Mouse (Mus musculus) neural tube, embryonic 11.5 days (tissue): ENCODE results near the gene Wdr78. TPM values are rescaled to one million over a fixed set of nuclear protein-coding genes. Genes with fewer than 3 reads are reported as not detected.

Source experiments
- ATAC-seq: fragments of 200-750 bp; cut with Nextera tagmentation; 2 replicates; pipeline ENCODE4 v1.8.0; 2017; ENCODE audit warnings: moderate number of reproducible peaks, mild to moderate bottlenecking, moderate TSS enrichment, moderate library complexity; ENCODE audit not compliant: insufficient read depth, low FRiP score, low TSS enrichment
- DNase-seq: peaks from one replicate; pipeline ENCODE4 v3.0.0-alpha.2; 2015; ENCODE audit warnings: low spot score
- H3K27ac ChIP-seq: fragments of 300-500 bp; sonication (generic); 2 replicates; pipeline ENCODE4 v1.5.1; 2014; ENCODE audit warnings: low read depth, mild to moderate bottlenecking, low read length
- H3K27me3 ChIP-seq: fragments of 300-500 bp; sonication (generic); 2 replicates; pipeline ENCODE4 v1.6.1; 2014; ENCODE audit warnings: mild to moderate bottlenecking, low read length, mixed read lengths; ENCODE audit not compliant: control insufficient read depth, insufficient read depth
- H3K36me3 ChIP-seq: fragments of 300-500 bp; sonication (generic); 2 replicates; pipeline ENCODE4 v1.6.1; 2014; ENCODE audit warnings: mild to moderate bottlenecking, low read length, moderate library complexity, mixed read lengths; ENCODE audit not compliant: control insufficient read depth, insufficient read depth
- H3K4me1 ChIP-seq: fragments of 300-500 bp; sonication (generic); 2 replicates; pipeline ENCODE4 v1.6.1; 2014; ENCODE audit warnings: low read length, mixed read lengths; ENCODE audit not compliant: control insufficient read depth, insufficient read depth
- H3K4me2 ChIP-seq: fragments of 300-500 bp; sonication (generic); 2 replicates; pipeline ENCODE4 v1.6.1; 2014; ENCODE audit warnings: low read depth, mild to moderate bottlenecking, moderate library complexity
- H3K4me3 ChIP-seq: fragments of 300-500 bp; sonication (generic); 2 replicates; pipeline ENCODE4 v1.5.1; 2014; ENCODE audit warnings: low read depth, low read length
- H3K9ac ChIP-seq: fragments of 300-500 bp; sonication (generic); 2 replicates; pipeline ENCODE4 v1.6.1; 2014; ENCODE audit warnings: mild to moderate bottlenecking, low read length
- H3K9me3 ChIP-seq: fragments of 300-500 bp; sonication (generic); 2 replicates; pipeline ENCODE4 v1.6.1; 2016; ENCODE audit warnings: low read length; ENCODE audit not compliant: control insufficient read depth
- WGBS: fragments of 180-500 bp; shearing (Covaris S2); extraction: QIAGEN DNeasy Blood & Tissue Kit; methylation state at CpG from one replicate; pipeline ENCODE4 v1.1.7; 2014; 5-methylcytosine and 5-hydroxymethylcytosine counted together
- polyA plus RNA-seq: library from polyadenylated mRNA; unstranded; fragments of >200 nt; fragmentation: Nextera tagmentation; extraction: Ambion mirVana; gene quantifications from 2 replicates; pipeline ENCODE4 v1.2.1, GENCODE M21; 2014

Wdr78 gene
- polyA plus RNA-seq, 1 experiment from 2014 or later, result 5.8 TPM

- H3K4me1 ChIP-seq, result no peaks in the 10 kb centered on the region
- 50% methylated on average over 4 of the region's 4 CpGs for WGBS
- no peaks in the 10 kb centered on the region for H3K36me3 ChIP-seq
- H3K4me3 ChIP-seq, result no peak overlapping the region
- ATAC-seq (no peak; the same call in 1 of the 2 replicates), DNase-seq (peak; percentile 51)
- H3K9me3 ChIP-seq, result no peaks in the 10 kb centered on the region
- no peak overlapping the region for H3K27ac ChIP-seq
- no peaks in the 10 kb centered on the region for H3K27me3 ChIP-seq
- no peak overlapping the region for H3K9ac ChIP-seq
- no peak overlapping the region for H3K4me2 ChIP-seq
These were observed 107.4 kb downstream of the Wdr78 start for GRCm38 (mm10) chr4:103006943-103007418.

DNA sequence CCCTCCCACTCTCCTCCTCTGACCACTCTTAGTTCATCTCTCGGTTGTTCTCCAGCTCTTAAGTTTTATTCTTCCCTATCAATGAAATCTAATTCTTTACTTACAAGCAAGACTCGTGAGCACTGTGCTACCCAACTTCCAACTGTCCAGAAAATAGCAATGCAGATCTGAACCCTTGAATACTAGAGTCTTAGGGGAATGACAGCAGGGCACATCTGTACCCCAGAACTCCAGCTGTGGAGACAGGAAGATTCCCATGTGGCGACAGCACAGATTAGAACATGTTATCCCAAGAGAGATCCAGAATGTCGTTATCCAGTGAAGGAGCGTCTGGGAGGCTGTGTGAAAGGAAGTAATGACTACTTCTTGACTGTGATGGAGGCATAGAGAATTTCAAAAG is 108.1 kb downstream of the Wdr78 start:
- H3K9ac ChIP-seq, result no peak overlapping the region
- H3K27ac ChIP-seq, result peak overlapping the region; percentile 62
- H3K4me3 ChIP-seq, result no peak overlapping the region
- DNase-seq (no peak), ATAC-seq (no peak)
- H3K9me3 ChIP-seq, result no peaks in the 10 kb centered on the region
- WGBS, result 68% methylated on average over 5 of the region's 5 CpGs
- no peak overlapping the region for H3K4me2 ChIP-seq
- H3K4me1 ChIP-seq, result no peaks in the 10 kb centered on the region
- H3K36me3 ChIP-seq, result no peaks in the 10 kb centered on the region
- H3K27me3 ChIP-seq, result no peaks in the 10 kb centered on the region

DNA sequence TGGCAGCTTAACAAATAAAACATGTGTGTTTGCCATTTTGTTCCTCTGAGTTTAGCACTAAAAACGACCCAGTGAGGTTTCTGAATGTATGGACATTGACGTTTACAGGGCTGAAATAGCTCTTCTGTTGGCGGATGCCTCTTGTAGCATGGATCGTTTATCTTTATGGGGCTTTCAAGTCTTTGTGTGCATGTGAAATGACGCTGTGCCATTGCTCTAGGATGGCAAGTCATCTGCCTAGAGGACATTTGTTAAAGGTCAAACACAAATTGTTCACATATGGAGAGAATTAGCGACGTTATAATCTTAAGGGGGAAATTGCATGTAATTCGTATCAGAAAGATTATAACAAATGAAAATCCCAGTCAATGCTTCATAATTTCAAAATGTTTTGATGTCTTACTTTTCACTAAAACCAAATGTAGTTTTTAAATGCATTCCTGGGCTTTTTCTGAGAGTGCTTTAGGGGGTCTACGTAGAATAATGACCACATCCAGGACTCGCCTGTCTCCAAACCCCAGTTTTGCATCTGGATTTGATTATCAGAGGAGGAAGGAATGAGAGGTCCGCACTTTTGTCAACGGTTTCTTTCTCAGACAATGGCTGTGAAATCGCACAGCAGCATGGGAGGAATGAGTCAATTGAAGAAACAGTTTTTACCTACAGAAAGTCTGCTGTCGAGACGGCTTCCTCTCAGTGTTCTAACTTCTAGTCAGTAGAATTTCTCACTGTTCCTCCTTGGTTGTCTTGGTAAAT is 109.0 kb downstream of the Wdr78 start:
- no peak for ATAC-seq
- 35% methylated on average over 15 of the region's 15 CpGs for WGBS
- Histone ChIP-seq H3K9ac (no peak overlapping the region), H3K4me3 (no peak overlapping the region), H3K4me2 (no peak overlapping the region), H3K27ac (peak overlapping the region; percentile 62), H3K36me3 (no peaks in the 10 kb centered on the region), H3K4me1 (no peaks in the 10 kb centered on the region), H3K27me3 (no peaks in the 10 kb centered on the region), H3K9me3 (no peaks in the 10 kb centered on the region)
- DNase-seq, result peak; percentile 23

DNA sequence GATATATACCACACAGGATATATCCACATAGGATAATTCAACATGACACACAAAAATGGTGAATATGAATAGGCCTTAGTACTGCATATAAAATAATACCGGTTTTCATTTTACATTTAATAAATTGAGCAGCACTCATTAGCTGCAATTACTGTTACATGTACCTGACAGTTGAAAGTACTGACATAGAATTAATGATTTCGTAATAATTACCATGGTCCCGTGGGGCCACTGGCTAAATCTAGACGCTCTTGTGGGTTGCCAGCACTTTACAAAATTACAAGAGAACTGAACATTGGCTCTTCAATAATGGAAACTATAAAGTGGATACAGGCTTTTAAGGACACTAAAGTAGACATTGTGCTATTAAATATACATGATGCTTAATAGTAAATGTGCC is 109.7 kb downstream of the Wdr78 start:
- H3K9ac ChIP-seq, result no peak overlapping the region
- no peak overlapping the region for H3K4me2 ChIP-seq
- no peaks in the 10 kb centered on the region for H3K36me3 ChIP-seq
- WGBS, result 87% methylated on average over 4 of the region's 4 CpGs
- no peak overlapping the region; the same call in 1 of the 2 replicates for H3K27ac ChIP-seq
- H3K9me3 ChIP-seq, result no peaks in the 10 kb centered on the region
- no peaks in the 10 kb centered on the region for H3K27me3 ChIP-seq
- ATAC-seq (no peak), DNase-seq (no peak)
- no peaks in the 10 kb centered on the region for H3K4me1 ChIP-seq
- H3K4me3 ChIP-seq, result no peak overlapping the region

- DNase-seq, result no peak
- Histone ChIP-seq H3K4me1 (no peaks in the 10 kb centered on the region), H3K4me3 (no peak overlapping the region)
These were observed 122.7 kb downstream of the Wdr78 start for GRCm38 (mm10) chr4:102991685-102992084.

GRCm38 (mm10) chr4:102990595-102991340 is 123.6 kb downstream of the Wdr78 start:
- Histone ChIP-seq H3K36me3 (no peaks in the 10 kb centered on the region), H3K4me1 (no peaks in the 10 kb centered on the region), H3K4me3 (no peak overlapping the region), H3K4me2 (no peak overlapping the region), H3K9me3 (no peaks in the 10 kb centered on the region), H3K27me3 (no peaks in the 10 kb centered on the region), H3K9ac (no peak overlapping the region), H3K27ac (no peak overlapping the region)
- ATAC-seq (no peak), DNase-seq (no peak)
- 84% methylated on average over 11 of the region's 11 CpGs for WGBS

More at GRCm38 (mm10) chr4:102991685-102992084, 122.7 kb downstream of the Wdr78 start:
- Histone ChIP-seq H3K27me3 (no peaks in the 10 kb centered on the region), H3K36me3 (no peaks in the 10 kb centered on the region), H3K9me3 (no peaks in the 10 kb centered on the region), H3K9ac (no peak overlapping the region), H3K27ac (no peak overlapping the region), H3K4me2 (no peak overlapping the region)
- WGBS, result 81% methylated on average over 3 of the region's 3 CpGs
- ATAC-seq, result no peak

DNA sequence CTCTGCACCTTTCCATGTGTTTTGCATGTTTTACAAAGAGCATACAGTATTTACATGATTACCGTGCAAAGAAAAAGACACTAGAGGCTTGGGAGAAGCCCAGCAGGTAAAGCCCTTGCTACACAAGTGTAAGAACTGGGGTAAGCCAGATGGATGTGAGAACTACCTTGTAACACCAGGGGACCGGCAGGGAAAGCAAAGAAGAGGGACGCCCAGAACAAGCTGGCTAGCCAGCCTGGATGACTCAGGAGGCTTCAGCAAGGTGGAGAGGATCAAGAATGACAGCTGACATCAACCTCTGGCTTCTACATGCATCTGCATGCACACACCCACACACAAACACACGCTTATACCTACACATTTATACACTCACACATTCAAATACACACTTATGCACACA is 124.3 kb downstream of the Wdr78 start:
- Histone ChIP-seq H3K4me3 (no peak overlapping the region), H3K4me2 (no peak overlapping the region), H3K27ac (no peak overlapping the region), H3K9ac (no peak overlapping the region), H3K9me3 (no peaks in the 10 kb centered on the region), H3K27me3 (no peaks in the 10 kb centered on the region), H3K36me3 (no peaks in the 10 kb centered on the region), H3K4me1 (no peaks in the 10 kb centered on the region)
- no peak for ATAC-seq
- DNase-seq, result no peak
- WGBS, result 80% methylated on average over 4 of the region's 4 CpGs

GRCm38 (mm10) chr4:102989391-102989790 is 125.0 kb downstream of the Wdr78 start:
- Histone ChIP-seq H3K4me3 (no peak overlapping the region), H3K36me3 (no peaks in the 10 kb centered on the region), H3K9me3 (no peaks in the 10 kb centered on the region), H3K27me3 (no peaks in the 10 kb centered on the region), H3K9ac (no peak overlapping the region), H3K4me1 (no peaks in the 10 kb centered on the region), H3K4me2 (no peak overlapping the region), H3K27ac (no peak overlapping the region)
- 81% methylated on average over 5 of the region's 5 CpGs for WGBS
- no peak for DNase-seq
- ATAC-seq, result no peak
